Mouse (Mus musculus) Muller cell, postnatal 12 days (primary cell): ENCODE data around the gene Atxn1.

Experiments
- DNase-seq: peaks from one replicate; pipeline ENCODE4 v3.0.0-alpha.2; 2015; ENCODE audit errors: inconsistent ontology term

Atxn1 gene

DNA sequence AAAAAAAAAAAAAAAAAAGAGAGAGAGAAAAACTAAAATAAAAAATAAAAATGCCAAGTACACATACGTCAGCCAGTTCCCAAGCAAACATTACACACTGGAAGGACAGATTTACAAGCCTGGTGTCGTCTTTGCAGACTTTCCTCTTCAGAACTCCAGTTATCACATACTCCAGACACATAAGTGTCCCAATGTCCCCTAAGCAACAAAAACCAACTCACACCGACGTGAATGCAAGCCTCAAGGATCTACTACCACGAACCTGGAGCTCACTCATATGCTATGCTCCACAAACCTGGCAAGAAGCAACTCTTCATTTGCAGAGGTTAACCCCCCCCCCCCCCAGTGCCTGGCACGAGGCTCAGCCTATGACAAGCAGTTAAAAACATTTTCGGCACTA lies 136.8 kb downstream of the Atxn1 start:
- DNase-seq: no peak

DNA sequence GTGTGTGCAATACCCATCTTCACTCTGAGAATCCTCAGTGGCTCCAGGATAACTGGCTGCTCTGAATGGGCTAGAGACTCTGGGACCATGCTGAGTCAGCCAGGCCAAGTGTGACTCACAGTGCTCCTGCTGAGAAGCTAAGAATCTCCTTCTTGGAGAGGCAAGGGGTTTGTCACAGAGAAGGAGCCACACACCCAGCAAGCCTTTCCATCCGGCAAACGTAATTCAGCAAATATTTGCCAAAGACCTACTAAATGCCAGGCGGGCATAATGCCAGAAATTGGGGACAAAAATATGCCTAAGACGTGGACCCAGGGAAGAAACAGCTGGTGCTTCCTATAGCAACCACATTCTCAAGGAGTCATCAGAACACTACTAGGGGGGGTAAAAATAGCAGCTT lies 137.2 kb downstream of the Atxn1 start:
- peak; percentile 90 for DNase-seq

DNA sequence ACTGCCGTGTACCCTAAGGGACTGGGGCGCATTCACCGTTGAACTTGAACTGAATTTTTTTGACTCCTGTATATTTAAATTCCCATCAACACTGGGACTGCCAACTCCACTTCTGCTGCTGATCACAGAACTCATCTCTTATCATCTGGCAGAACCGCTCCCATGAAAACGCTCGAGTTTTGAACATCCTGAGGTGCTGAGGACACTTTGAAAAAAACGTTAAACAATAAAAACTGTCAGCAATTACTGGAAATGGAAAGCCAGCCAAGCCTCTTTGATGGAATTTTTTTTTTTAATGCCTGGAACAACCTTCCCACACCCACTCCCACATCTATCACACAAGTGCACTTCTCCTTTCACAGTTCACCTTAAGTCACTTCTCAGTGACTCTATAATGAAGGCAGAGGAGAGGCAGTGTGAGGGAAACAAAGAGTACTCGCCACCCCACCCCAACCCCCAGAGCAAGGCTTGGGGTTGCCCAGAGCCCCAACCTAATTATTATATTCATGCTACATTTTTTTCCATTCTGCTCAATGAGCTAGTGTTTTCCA lies 137.7 kb downstream of the Atxn1 start:
- no peak for DNase-seq

DNA sequence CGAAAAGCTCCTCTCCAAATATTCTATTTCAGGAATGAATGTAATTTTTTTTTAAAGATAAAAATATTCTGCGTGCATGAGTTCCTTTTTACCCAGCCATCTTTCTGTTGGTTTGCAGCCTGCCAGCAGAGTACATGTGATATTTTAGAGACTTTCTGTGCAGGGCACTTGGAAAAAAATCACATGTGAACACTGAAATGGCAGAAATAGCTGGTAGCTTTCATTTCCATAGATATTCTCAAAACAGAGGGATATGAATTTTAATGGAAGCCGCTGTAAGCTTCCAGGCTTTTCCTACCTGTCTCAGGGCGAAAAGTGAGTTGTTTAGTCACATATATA lies 142.3 kb downstream of the Atxn1 start:
- no peak for DNase-seq

DNA sequence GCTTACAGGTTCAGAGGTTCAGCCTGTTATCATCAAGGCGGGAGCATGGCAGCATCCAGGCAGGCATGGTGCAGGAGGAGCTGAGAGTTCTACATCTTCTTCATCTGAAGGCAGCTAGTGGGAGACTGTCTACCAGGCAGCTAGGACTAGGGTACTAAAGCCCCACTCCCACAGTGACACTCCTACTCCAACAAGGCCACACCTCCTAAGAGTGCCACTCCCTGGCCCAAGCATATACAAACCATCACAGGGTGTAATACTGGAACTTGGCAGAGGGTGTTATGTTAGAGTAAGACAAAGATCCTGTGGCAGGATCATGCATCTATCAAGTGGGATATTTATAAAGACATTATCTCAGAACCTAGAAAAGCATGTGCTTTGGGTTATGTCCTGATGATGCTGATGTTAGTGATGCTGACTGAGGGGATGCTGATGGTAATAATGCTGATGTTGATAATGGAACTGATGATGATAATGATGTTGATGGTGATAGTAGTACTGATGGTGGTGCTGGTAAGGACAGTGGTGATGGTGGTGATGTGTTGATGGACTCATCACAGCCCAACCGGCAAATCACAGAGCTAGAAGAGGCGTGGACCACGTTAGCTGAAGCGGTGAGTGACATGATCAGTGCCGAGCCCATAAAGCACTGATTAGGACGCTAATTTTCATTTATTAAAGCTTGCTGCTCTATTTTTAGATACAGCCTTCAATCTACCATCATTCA lies 142.9 kb downstream of the Atxn1 start:
- DNase-seq: no peak

DNA sequence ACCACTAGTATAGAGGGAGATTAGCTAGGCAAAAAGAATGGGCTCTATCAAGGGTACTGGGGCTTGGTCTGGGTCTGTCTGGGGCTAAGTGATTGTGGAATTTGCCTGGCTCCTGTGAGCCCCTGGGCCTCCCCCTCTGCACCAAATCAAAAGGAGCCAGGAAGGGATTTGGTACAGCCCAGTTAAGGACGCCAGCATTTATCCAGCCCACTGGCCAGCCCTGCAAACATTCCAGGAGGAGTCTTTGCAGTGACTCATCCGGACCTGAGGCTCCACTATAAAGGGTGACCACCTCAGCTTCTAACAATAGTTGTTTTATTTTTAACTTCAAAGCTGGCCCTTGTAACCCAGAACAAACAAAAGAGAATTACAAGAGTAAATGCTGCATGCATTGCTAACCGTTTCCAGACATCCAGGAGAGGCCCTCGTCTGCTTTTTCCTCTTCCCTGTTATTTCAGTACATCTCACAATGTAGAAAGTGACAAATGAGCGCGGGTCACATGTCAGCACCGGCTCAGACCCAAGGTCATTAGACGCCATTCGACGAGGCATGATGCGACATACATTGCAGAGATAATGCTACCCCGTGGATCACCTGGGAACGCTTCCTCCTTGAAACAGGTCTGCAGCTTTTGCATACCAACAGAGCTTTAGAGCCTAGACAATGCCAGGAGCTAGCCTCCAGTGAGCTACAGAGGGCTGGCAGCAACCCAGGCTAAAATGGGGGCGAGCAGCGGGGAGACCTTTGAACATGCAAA lies 144.2 kb downstream of the Atxn1 start:
- DNase-seq: peak; percentile 88

DNA sequence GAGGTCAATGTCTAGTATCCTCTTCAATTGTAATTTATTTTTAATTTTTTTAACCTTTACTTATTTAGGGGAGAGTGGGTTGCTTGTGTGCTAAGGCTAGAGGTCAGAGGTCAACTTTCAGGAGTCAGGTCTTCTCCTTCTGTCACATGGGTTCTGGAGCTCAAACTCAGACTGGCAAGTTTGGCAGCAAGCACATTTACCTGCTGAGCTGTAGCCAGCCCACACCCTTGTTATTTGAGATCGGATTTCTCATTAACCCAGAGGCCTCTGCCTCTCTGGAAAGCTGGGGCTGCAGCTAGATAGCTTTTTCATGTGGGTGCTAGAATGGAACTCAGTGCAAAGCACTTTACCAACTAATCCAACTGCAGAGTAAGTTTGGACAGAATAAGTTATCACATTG lies 148.1 kb downstream of the Atxn1 start:
- no peak for DNase-seq

DNA sequence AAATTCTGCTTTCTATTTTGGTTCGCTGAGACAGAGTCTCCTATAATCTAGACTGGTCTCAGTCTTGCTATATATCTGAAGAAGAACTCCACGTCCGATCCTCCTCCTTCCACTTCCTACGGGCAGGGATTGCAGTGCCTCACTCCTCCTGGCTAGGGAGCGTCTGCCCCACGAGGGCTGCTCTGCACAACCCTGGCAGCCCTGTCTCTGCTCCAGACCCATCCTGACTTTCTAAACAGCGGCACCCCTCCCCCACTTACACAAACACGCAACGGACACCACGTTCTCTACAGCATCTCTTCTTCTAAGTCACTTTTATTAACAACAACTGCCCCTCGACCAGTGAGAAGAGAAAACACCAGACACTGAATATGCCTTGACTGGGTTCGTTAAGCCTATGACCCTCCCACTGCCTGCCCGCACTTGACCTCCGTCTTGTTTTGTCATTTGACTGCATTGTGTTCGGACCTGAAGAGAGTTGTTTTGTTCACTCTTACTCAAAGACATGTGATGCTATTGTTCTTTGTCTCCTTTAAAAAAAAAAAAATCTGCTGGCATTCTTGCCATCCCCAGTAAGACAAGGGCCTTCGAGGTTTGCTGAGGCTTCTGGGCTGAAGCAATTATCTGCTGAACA lies 154.9 kb downstream of the Atxn1 start:
- peak; percentile 72 for DNase-seq

DNA sequence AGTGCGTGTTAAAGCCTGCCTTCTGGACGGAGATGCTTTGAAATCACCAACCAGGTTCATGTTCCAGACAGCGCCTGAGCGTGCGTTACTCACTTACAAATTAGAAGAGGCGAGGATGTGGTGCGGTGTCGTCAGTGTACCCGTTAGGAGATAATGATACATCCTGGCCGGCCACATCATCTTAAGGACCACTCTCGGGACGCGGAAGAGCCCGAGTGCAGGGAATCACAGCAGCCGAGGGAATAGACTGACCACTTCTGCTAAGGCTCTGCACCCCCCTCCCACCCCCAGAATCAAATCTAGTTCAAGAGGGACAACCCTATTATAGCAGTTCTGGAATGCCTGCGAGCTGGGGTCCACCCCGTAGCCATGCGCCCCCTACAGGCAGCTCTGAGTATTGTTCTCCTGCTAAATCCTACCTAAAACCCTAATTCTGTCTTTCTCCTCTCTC lies 157.2 kb downstream of the Atxn1 start:
- DNase-seq: peak; percentile 67

DNA sequence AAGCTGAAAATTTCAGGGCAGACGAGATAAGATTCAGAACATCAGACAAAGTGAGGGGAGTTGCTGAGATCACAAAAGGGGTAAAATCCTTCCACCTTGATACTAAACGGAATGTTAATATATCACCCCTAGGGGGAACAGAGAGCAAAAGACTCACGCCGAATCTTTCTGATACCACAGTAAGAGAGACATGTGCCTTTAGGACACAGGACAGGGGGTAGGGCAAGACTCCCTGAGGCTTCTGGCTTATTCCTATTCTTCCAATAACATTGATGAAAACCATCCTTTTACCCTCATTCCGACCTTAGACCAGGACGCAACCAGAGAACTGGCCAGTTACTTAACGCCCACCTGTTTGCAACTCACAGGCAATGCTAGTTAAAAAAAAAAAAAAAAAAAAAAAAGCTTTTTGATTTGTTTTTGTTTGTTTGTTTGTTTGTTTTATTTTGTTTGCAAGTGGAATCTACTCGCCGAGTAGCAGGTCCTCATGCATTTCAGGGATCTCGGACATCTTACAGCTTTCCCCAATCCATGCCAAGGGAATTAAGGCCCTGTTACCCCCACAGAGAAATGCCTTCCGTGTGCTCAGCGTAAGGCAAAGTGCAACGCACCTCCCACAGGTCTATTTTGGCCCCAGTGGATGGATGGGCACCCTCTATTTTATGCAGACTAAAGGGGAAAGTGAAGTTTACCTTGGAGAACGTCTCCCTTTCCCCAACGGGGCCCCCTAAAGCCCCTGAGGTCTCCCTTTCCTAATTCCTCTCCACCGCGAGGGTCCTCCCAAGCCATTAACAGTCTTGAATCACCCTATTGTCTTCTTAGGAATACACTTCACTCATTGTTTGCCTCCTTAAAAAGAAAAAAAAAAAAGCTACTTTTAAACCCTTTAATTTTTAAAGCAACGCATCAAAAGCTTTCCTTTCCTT lies 157.9 kb downstream of the Atxn1 start:
- no peak for DNase-seq

DNA sequence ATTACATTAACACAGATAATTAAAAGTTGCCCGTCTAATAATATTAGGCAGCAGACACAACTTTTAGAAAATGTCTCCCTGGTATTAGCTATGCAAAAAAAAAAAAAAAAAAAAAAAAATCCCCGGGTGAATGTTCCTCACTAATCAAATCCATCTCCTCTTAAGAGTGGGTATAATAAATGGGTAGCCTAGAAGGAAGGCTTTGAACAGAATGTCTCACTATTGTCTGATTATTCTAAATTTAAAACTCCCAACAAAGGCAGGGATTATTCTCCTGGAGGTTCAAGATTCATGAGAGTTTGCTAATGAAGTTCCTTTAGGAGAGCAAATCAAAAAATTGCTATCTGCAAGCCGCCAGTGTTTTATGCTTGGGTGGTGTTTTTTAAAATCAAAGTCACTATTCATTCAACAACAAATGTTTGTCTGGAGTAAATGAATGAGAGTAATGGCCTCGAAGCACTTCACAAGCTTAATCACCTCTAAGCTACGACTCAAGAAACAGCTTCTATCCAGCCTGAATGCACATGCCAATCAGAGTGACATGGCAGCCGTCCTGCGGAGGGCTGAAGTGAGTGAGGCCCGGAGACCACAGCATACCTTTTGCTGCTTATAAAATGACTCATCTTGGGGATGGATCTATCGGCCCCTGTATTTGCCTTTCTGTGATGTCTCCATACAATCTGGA lies 158.8 kb downstream of the Atxn1 start:
- DNase-seq: peak; percentile 75

DNA sequence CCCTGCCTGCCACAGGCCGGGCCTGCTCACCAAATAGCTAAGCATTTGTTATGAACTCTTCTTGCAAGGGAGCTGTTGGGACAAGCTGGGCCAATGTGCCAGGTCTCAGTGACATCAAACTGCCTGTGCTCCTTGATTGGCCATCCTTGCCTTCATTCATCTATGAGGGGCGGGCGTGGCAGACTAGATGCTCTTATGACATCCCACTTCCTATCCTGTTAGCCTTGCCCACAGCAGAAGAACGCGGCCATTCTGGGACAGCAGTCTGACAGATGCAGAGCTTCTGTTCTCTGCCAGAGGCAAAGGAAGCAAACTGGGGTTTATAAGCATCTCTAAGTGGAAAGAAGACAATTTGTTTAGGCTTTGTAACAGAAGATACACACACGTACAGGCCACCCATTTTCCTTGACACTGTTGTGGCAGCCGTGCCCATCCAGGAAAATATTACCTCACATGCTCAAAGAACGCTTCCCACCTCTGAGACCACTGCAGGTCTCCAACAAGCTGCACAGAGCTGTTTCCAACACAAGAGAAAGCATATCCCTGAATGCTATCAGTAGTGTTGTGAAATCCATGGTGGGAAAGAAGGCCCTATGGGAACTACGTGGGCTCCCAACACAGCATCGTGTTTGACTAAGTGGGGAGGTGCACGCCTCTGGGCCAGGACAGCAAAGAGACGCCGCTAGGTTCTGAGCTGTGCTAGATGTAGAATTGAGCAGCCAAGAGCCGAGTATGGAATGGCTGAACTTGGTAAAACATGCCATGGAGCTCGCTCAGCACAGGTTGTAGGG lies 162.0 kb downstream of the Atxn1 start:
- DNase-seq: peak; percentile 49

DNA sequence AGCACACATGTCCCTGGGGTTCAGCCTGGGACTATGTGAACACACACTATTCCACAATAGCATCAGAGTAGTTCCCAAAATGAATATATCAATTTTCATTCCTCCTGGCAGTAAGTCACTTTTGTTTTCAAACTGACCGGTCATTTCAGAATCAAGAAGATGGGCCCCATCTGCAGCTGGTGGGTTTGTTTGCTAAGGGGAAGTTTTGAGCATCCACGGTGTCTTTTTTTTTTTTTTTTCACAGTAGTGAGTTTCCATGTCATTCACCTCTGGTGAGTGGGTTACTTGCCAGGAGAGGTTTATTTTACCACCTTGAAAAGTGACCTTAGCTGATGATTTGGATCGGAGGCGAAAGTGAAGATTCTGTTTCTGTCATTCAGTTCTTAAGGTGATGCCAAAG lies 166.6 kb downstream of the Atxn1 start:
- DNase-seq: no peak

DNA sequence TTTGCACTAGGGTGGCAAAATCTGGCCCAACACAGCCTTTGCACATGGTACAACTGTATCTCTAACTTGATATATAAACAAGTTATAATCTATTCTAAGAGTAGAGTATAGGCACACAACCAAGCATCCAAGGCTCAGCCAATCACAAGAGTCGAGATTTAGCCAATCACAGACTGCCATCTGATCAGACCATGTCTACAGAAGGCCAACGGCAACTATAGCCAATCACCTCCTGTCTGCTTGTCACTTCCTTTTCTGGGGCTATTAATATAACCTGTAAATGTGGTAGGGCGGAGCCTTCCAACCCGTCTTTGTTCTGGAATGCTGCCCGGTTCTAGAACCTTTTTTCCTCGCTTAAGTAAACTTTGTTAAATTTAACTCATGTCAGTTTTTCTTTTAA lies 167.1 kb downstream of the Atxn1 start:
- no peak for DNase-seq

DNA sequence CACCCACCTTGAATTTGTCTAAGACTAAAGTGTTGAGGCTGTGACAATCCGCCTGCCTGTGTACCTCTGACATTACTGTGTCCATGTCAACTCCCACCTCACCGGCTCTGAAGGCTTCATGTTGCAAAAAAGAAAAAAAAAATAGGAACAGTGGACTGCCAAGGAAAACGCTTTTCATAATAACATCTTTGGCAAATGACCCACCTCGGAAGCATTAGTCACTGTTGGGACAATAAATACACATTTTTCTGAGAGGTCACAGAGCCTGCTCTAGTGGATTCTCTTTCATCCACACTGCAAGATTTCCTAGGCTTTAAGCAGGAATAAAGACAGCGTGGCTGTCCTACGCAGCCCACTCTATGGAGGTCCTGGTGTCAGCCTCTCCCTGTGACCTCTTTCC lies 168.5 kb downstream of the Atxn1 start:
- peak; percentile 72 for DNase-seq

DNA sequence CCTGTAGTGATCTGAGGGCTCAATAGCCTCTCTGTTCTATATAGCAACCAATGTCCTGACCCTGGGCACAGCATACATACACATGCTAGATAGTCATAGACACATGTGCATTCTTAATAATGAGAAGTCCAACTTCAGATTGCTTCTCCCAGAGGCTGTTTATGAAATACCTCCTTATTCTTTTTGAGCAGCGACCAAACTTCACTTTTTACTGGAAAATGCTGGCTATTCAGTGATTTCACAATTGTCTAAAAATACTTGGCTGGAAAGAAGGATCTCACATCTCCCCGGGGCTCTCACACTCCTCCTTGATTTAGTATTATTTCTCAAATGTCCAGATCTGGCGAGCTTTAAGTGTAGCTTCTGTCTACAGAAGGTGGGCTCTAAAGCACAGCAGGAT lies 171.0 kb downstream of the Atxn1 start:
- no peak for DNase-seq

DNA sequence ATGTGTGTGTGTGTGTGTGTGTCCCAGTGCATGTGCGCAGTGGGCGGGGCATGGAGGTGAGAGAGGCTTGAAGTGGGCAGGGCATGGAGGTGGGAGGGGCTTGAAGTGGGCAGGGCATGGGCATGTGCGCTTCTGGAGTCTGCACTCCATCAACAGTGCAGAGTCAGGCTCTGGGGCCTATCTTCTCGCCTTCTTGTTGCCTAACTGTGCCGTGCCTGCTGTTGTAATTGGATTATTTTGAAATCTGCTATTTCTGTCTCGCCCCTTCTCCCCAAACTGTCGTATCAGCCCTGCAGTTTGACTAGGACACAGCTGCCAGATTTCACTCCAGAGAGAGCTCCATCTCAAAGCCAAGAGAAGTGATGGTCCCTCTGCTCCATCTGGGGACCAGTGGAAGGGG lies 178.4 kb downstream of the Atxn1 start:
- no peak for DNase-seq

DNA sequence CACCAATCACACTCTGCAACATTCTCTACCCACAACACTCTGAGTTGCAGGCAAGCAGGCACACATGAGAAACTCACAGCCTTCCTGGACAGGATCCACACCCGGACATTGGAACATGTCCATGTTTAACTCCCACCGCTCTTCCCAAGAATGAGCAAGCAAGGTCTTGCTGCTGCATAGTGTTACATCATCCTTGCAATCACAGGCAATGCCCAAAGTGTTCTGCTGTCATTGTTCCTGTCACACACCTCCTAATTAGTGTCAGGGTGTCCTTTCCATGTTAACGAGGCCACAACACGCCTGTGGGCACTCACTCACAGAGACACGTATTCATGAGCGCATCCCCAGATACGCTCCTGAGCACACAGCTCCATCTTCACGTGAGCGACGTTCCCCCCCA lies 181.1 kb downstream of the Atxn1 start:
- peak; percentile 29 for DNase-seq

DNA sequence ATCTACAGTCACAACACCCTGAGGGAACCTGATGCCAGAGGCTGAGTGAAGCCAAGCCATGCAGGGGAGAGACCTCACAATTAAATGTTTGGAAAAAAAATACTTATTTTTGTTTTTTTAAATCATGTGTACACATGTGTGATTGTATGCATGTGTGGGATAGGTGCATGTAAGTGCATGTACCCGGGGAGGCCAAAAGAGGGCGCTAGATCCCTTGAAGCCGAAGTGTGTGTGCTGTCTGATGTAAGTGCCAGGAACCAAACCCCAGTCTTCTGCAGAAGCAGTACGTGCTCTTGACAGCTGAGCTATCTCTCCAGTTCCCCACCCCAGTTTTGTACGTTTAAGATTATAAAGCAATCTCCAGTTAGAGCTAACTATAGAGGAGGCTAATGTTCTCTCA lies 186.1 kb downstream of the Atxn1 start:
- DNase-seq: no peak

DNA sequence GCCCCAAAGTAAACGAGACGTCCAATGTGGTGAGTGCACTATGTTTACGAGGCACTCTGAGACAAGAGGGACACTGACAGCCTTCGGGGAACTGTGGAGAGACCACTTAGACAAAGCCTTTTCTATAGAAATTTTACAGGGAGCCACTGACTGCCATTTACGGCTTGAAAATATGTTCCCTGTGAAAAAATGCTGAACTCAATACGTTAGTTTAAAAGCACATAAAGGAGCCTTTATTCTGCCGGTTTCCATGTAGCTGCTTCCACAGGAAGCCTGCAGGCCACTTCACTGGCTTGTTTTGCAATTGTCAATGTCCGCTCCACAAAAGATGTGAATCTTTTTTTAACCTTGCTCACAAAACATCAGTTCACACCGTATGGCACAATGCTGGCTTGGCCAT lies 186.6 kb downstream of the Atxn1 start:
- DNase-seq: no peak
